Mouse (Mus musculus): Measurements from ENCODE around the gene Gm10318.

DNA sequence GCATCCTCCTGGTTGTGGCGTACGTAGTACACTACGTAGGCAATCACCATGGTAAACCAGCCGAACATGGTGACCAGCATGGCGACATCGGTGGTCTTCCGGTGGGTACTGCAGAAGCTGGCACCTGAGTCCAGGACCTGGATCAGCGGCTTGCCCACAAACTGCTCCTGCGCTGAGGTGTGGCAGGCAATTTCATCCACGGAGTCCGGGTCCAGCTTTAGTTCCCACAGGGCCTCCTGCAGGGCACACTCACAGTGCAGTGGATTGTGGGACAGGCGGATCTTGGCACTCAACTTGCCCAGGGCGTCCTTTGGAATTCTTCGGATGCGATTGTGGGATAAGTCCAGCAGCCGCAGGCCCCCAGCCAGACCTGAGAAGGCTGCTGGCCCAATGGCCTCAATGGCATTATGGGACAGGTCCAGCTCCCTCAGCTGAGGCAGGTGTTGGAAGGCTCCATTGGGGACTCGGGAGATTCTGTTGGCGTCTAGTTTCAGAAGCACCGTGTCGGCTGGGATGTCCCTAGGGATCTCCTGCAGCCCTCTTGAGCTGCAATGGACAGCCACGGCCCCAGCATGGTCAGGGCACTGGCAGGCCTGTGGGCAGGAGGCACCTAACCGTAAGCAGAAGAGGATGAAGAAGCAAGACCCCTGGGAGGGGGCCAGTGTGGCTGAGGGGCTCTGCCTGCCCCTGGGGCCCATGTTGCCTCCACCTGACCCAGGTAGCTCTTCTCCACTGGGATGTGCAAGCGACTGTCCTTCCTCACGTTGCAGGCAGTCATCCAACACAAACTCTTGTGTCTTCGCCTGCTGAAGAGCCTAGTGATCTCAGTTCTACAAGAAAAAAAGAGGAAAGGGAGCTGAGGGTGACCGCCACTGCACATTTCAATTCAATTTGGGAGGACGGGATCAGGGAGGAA is 48.5 kb downstream of the Gm10318 start:
- TF ChIP-seq POLR2A (IDR thresholded peaks at IDR 0.05; ENCODE audit: insufficient read depth, low read length) (no peak), CTCF (IDR thresholded peaks at IDR 0.05; ENCODE audit: low read depth, low read length) (no peak)

Measured in ES-Bruce4 (cell line).